Mouse (Mus musculus) hindbrain, embryonic 12.5 days (tissue): Measurements from ENCODE around the gene Bean1. TPM values are rescaled to one million over a fixed set of nuclear protein-coding genes. Genes with fewer than 3 reads are reported as not detected.

Experiments
- ATAC-seq: fragments of 200-750 bp; cut with Nextera tagmentation; 2 replicates; pipeline ENCODE4 v1.8.0; 2017; ENCODE audit warnings: moderate TSS enrichment; ENCODE audit not compliant: low FRiP score
- H3K27ac ChIP-seq: fragments of 300-500 bp; sonication (generic); 2 replicates; pipeline ENCODE4 v1.5.1; 2016; ENCODE audit warnings: mild to moderate bottlenecking
- H3K27me3 ChIP-seq: fragments of 300-500 bp; sonication (generic); 2 replicates; pipeline ENCODE4 v1.6.1; 2016; ENCODE audit warnings: mild to moderate bottlenecking
- H3K36me3 ChIP-seq: fragments of 300-500 bp; sonication (generic); 2 replicates; pipeline ENCODE4 v1.6.1; 2016; ENCODE audit warnings: mild to moderate bottlenecking
- H3K4me1 ChIP-seq: fragments of 300-500 bp; sonication (generic); 2 replicates; pipeline ENCODE4 v1.6.1; 2016
- H3K4me2 ChIP-seq: fragments of 300-500 bp; sonication (generic); replicated peaks from 2 replicates; pipeline ENCODE4 v1.6.1; 2016; ENCODE audit warnings: mild to moderate bottlenecking
- H3K4me3 ChIP-seq: fragments of 300-500 bp; sonication (generic); 2 replicates; pipeline ENCODE4 v1.5.1; 2016; ENCODE audit warnings: mild to moderate bottlenecking
- H3K9ac ChIP-seq: fragments of 300-500 bp; sonication (generic); 2 replicates; pipeline ENCODE4 v1.6.1; 2016; ENCODE audit warnings: mild to moderate bottlenecking, moderate library complexity
- H3K9me3 ChIP-seq: fragments of 300-500 bp; sonication (generic); replicated peaks from 2 replicates; pipeline ENCODE4 v1.6.1; 2016; ENCODE audit warnings: mild to moderate bottlenecking
- WGBS: fragments of 180-500 bp; shearing (Covaris S2); methylation state at CpG from one replicate; pipeline ENCODE4 v1.1.7; 2016; 5-methylcytosine and 5-hydroxymethylcytosine counted together
- polyA plus RNA-seq: library from polyadenylated mRNA; unstranded; fragments of >200 nt; fragmentation: Nextera tagmentation; extraction: Ambion mirVana; gene quantifications from 2 replicates; pipeline ENCODE4 v1.2.1, GENCODE M21; 2016

Bean1 gene
- 2.2 and 2.6 TPM in 2 replicates for polyA plus RNA-seq

DNA sequence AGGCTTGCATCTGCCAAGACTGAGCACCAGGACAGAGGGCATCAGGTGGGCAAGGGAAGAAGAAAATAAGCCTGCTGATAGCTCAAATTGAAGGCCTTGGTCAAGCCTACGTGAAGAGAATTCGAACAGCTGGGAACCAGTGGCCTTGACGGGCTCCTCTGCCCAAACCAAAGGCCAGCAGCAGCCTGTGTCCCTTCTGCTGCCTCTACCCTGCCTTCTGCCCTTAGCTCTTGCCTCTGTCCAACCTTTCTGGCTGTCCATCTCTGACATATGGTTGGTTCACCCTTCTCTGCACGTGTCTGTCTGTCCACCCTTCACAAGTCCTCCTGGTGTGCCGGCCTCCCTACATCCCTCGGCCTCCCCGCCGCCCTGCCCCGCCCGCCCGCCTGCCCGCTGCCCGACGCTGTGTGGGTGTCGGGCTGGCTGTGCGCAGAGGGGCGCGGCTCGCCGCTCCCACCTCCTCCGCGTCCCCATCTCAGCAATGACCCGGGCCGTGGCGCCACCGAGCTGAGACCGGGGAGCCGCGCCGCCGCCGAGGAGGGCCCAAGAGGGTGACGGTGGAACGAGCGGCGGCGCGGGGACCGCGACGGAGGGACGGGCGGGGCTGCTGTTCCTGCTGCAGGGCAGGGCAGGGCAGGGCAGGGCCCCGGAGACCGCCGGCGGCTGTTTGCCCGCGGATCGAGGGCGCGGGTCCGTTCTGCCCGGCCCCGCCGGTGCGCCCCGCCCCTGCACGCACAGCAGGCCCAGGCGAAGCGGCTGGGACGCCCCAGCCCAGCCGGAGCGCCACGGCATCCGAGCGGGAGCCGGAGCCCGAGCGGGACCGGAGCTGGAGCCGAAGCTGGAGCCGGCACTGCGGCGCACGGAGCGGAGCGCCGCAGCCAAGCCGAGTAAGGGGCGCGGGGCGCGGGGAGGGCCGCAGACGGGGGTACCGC lies at the start of gene Bean1:
Gene Bean1 (plus strand): TSS at position 325 of the 932 bp plus-strand sequence.
- peak within 1 kb of the TSS; percentile 70 for H3K4me3 ChIP-seq
- H3K9ac ChIP-seq: peak within 1 kb of the TSS; percentile 80
- WGBS: 2% methylated on average over 68 of the region's 87 CpGs
- peak; percentile 90 for ATAC-seq
- no peaks in the 10 kb centered on the region for H3K36me3 ChIP-seq
- peak within 1 kb of the TSS; percentile 56 for H3K27ac ChIP-seq
- H3K4me2 ChIP-seq: peak within 1 kb of the TSS; percentile 77
- peaks cover 38% of the 10 kb centered on the region for H3K27me3 ChIP-seq
- H3K4me1 ChIP-seq: peaks cover 10% of the 10 kb centered on the region; the same call in 1 of the 2 replicates
- no peaks in the 10 kb centered on the region for H3K9me3 ChIP-seq

DNA sequence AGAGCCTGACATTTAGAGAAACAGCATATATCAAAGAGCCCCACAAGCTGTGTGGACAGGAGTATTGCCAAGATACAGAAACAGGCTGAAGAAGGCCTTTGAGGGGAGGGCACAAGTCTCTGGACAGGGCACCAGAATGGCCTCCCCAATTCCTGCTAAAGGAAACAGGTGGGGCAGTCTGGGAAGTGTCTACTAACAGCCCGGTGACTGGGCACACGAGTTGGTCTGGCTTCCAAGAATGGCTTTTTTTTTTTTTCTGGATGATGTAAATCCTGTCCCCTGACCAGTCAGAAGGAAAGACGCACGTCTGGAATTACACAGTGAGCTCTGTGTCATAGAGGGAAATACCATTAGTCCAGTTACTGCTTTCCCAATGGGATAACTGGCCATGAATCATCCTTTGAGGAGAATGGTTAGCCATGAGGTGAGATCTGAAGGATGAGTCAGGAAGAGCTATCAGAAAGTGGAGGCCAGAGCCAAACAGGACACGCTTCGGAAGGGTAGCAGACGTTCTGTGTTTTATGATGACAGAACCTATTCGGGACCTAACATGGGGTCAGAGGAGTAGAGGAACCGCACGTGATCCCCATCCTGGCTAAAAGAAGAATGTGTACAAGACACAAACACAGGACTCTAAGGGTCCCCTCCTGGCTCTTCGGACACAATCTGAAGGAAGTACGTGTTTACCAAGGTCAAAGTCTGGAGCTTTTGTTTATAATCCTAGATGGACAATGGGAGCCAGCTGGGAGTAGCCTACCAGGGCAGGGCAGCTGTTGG lies 48.4 kb upstream of the Bean1 start:
- Histone ChIP-seq H3K4me3 (no peak overlapping the region), H3K9me3 (no peaks in the 10 kb centered on the region), H3K4me1 (no peaks in the 10 kb centered on the region), H3K27me3 (no peaks in the 10 kb centered on the region), H3K9ac (no peak overlapping the region), H3K4me2 (no peak overlapping the region), H3K27ac (no peak overlapping the region), H3K36me3 (no peaks in the 10 kb centered on the region)
- 88% methylated on average over 12 of the region's 12 CpGs for WGBS
- ATAC-seq: no peak

DNA sequence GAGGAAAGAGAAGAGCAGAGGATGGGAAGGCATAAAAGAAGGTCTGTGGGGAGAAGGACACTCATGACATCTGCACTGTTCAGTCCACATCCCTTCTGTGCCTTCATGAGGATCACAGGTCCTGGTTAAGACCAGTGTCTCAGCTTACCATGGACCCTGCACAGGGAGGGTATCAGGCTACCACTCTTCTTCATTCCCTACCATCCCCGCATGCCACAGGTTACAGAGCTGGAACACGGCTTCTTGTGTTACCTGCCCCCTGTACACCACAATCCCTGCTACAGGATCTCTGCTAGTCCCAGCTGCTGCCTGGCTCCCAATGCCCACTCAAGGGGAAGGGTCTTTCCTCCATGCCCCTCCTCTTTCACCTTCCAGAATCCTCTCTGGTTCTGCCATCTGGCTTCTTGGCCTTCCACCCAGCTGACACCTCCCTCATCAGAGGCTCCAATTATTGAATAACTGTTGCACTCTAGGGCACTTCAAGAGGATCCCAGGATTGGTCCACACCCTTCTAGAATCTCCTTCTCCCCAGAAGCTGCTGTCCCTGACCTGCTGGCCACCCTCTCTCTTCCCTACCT lies 47.1 kb upstream of the Bean1 start:
- Histone ChIP-seq H3K9me3 (no peaks in the 10 kb centered on the region), H3K9ac (no peak overlapping the region), H3K4me1 (no peaks in the 10 kb centered on the region), H3K4me2 (no peak overlapping the region), H3K27me3 (no peaks in the 10 kb centered on the region), H3K36me3 (no peaks in the 10 kb centered on the region), H3K27ac (no peak overlapping the region), H3K4me3 (no peak overlapping the region)
- no peak for ATAC-seq
- 85% methylated on average over 2 of the region's 2 CpGs for WGBS

DNA sequence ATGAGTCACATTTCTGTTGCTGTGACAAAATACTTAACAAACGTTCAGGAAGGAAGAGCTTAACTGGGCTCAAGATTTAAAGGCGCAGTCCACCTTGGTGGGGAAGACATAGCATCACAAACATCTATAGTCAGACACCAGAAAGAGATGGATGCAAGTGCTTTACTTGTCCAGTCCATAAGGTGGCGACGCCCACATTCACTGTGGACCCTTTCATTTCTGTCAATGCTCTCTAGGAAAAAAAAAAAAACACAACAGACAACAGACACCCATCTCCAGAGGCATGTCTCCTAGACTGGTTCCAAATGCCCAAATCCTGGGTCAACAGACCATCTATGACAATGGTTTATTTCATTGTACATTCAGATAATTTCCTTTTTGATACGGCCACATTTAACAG lies 45.7 kb upstream of the Bean1 start:
- Histone ChIP-seq H3K36me3 (no peaks in the 10 kb centered on the region), H3K9ac (no peak overlapping the region), H3K9me3 (no peaks in the 10 kb centered on the region), H3K27ac (no peak overlapping the region), H3K4me2 (no peak overlapping the region), H3K27me3 (no peaks in the 10 kb centered on the region), H3K4me3 (no peak overlapping the region), H3K4me1 (no peaks in the 10 kb centered on the region)
- 85% methylated on average over 5 of the region's 5 CpGs for WGBS
- ATAC-seq: no peak

DNA sequence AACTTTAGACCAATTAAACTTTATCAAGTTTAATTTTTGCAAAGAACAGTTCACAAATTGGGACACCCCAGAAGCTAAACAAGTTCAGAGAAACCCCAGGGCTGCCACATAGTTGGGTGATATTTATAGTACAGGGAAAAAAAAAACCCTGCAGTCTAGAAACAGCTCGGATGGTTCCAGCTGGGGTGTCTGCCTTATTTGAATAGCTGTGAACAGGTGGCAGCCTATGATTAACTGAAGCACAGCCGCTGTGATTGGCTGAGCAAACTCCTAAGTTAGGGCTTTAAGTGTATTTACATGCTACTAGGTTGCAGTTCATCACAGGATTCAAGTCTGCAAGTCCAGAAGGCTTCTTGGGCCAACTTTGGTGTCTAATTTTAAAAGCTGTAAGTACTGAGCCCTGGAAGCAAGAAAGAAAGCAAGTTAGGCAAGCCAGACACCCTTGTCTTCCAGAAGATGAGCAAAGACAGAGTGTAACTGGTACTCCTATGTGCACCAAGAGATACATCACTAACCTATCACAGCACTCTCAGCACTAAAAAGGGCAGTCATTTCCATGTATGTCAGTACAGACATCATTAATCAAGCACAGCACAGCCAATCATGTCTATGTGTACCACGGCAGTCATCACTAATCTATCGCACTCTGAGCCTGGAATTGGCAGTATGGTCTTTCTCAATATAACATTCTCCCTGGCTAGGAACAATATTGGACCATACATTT lies 42.9 kb upstream of the Bean1 start:
- no peaks in the 10 kb centered on the region for H3K36me3 ChIP-seq
- no peaks in the 10 kb centered on the region for H3K27me3 ChIP-seq
- H3K4me1 ChIP-seq: no peaks in the 10 kb centered on the region
- H3K9ac ChIP-seq: no peak overlapping the region
- H3K9me3 ChIP-seq: no peaks in the 10 kb centered on the region
- ATAC-seq: no peak
- 76% methylated on average over 4 of the region's 4 CpGs for WGBS
- no peak overlapping the region for H3K27ac ChIP-seq
- H3K4me2 ChIP-seq: no peak overlapping the region
- H3K4me3 ChIP-seq: no peak overlapping the region

DNA sequence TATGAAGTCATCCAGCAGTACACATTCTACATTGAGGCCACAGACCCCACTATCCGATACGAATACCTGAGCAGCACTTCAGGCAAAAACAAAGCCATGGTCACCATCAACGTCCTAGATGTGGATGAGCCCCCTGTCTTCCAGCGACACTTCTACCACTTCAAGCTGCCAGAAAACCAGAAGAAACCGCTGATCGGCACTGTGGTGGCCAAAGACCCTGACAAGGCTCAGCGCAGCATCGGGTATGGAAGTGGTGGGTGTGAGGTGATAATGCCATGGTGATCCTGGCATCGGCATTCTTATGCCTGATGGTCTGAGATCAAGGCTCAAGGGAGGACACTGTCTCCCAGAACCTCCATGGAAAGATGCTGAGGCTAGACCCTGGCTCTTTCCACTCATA lies 39.3 kb upstream of the Bean1 start:
- H3K4me1 ChIP-seq: no peaks in the 10 kb centered on the region
- H3K4me2 ChIP-seq: no peak overlapping the region
- no peak overlapping the region for H3K27ac ChIP-seq
- no peaks in the 10 kb centered on the region for H3K9me3 ChIP-seq
- H3K27me3 ChIP-seq: no peaks in the 10 kb centered on the region
- no peaks in the 10 kb centered on the region for H3K36me3 ChIP-seq
- no peak overlapping the region for H3K9ac ChIP-seq
- ATAC-seq: no peak
- H3K4me3 ChIP-seq: no peak overlapping the region
- 93% methylated on average over 9 of the region's 9 CpGs for WGBS

DNA sequence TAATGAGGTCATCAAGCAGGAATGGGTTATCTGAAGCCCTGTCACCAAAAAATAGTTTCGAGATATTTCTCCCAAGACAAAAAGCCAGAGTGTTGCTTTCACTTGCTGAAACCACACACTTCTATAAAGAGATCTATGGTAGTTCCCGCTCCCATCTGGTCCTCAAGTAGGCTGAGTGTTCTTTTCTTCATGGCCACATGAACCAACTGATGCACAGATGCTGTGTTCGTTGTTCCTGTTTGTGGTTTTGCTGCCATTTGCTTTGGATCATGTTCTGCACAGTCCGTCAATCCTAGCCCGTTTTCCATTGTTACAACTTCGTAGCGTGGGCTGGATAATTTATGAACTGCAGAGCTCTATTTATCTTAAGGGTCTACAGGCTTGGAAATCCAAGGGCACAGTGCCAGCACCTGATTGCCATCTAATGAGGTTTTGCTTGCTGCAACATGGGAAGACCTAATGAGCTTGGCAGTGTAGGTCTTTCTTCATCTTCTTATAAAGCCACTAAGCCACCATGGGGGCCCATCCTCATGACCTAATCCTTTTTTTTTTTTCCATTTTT lies 38.7 kb upstream of the Bean1 start:
- H3K4me3 ChIP-seq: no peak overlapping the region
- ATAC-seq: no peak
- H3K27me3 ChIP-seq: no peaks in the 10 kb centered on the region
- H3K9me3 ChIP-seq: no peaks in the 10 kb centered on the region
- WGBS: 87% methylated on average over 7 of the region's 7 CpGs
- H3K4me2 ChIP-seq: no peak overlapping the region
- no peak overlapping the region for H3K27ac ChIP-seq
- H3K4me1 ChIP-seq: no peaks in the 10 kb centered on the region
- H3K9ac ChIP-seq: no peak overlapping the region
- no peaks in the 10 kb centered on the region for H3K36me3 ChIP-seq

DNA sequence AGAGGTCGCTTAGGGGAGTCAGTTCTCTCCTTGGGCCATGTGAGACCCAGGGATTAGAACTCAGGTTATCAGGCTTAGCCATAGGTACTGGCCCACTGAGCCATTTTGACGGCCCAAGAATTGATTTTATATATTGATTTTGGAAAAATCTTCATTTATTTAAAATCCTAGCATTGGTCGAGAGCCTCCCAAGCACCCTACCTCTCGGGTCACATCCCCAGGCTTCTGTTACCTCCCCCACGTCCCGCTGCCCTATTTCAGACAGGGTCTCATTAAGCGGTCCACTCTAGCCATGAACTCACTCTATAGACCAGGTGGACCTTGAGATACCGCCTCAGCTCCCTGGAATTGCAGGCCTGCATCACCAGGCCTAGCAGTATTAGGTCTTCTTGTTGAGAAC lies 35.7 kb upstream of the Bean1 start:
- Histone ChIP-seq H3K4me1 (no peaks in the 10 kb centered on the region), H3K4me3 (no peak overlapping the region), H3K27ac (no peak overlapping the region), H3K9ac (no peak overlapping the region), H3K4me2 (no peak overlapping the region), H3K27me3 (no peaks in the 10 kb centered on the region), H3K36me3 (no peaks in the 10 kb centered on the region), H3K9me3 (no peaks in the 10 kb centered on the region)
- no peak for ATAC-seq
- 91% methylated on average over 8 of the region's 8 CpGs for WGBS

DNA sequence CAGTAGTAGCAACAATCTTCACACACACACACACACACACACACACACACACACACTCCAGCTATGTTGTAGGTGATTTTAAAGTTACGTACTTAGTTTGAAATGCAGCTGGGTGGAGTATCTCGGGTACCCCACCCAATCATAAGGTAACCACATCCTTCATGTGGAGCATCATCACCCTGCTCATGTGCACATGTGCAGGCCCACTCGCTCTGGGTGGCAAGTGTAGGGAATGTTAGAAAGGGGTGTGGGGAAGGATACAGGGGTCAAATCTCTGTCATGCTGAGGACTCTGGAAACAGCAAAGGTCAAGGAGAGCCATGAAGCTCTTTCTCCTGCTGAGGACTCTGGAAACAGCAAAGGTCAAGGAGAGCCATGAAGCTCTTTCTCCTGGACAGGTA lies 34.0 kb upstream of the Bean1 start:
- Histone ChIP-seq H3K9ac (no peak overlapping the region), H3K36me3 (no peaks in the 10 kb centered on the region), H3K4me1 (no peaks in the 10 kb centered on the region), H3K27ac (no peak overlapping the region), H3K4me2 (no peak overlapping the region), H3K9me3 (no peaks in the 10 kb centered on the region), H3K27me3 (no peaks in the 10 kb centered on the region), H3K4me3 (no peak overlapping the region)
- ATAC-seq: no peak
- 88% methylated on average over 3 of the region's 3 CpGs for WGBS

DNA sequence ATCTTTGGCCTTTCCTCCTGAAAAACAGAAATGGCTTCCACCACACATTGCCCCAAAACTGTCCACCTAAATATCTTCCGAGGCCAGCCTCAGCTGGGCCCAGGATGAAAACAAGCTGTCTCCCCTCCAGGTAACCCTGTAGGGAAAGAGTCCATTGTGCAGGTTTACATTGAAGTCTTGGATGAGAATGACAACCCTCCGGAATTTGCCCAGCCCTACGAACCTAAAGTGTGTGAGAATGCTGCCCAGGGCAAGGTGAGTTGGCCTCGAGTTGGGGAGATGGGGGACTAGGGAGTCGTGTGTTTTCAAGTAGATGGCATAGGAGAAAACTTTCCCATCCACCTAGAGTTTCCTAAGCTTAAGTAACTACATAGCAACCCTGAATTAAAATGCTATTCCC lies 32.6 kb upstream of the Bean1 start:
- 89% methylated on average over 5 of the region's 5 CpGs for WGBS
- Histone ChIP-seq H3K9ac (no peak overlapping the region), H3K27ac (no peak overlapping the region), H3K4me2 (no peak overlapping the region), H3K9me3 (no peaks in the 10 kb centered on the region), H3K36me3 (no peaks in the 10 kb centered on the region), H3K27me3 (no peaks in the 10 kb centered on the region), H3K4me1 (no peaks in the 10 kb centered on the region), H3K4me3 (no peak overlapping the region)
- no peak for ATAC-seq

DNA sequence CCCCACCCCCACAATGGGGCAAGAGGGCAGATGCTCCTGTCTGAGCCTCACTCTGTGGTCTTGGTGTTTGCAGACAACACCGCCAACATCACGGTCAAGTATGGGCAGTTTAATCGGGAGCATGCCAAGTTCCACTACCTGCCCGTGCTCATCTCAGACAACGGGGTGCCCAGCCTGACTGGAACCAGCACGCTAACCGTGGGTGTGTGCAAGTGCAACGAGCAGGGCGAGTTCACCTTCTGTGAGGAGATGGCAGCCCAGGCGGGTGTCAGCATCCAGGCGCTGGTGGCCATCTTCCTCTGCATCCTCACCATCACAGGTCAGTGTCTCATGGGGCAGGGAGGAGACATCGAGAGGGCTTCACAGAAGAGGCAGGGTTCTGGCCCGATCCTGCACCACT lies 29.6 kb upstream of the Bean1 start:
- Histone ChIP-seq H3K4me3 (no peak overlapping the region), H3K27ac (no peak overlapping the region), H3K9me3 (no peaks in the 10 kb centered on the region), H3K9ac (no peak overlapping the region), H3K27me3 (no peaks in the 10 kb centered on the region), H3K4me2 (no peak overlapping the region), H3K4me1 (no peaks in the 10 kb centered on the region), H3K36me3 (no peaks in the 10 kb centered on the region)
- ATAC-seq: no peak
- 91% methylated on average over 13 of the region's 13 CpGs for WGBS

DNA sequence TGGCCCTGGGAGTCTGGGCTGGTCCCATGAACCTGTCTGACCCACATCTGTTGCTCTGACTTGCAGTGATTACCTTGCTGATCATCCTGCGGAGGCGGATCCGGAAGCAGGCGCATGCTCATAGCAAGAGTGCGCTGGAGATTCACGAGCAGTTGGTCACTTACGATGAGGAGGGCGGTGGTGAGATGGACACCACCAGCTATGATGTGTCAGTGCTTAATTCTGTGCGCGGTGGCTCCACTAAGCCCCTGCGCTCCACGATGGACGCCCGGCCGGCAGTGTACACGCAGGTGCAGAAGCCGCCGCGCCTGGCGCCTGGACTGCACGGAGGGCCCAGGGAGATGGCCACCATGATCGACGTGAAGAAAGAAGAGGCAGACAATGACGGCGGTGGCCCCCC lies 27.8 kb upstream of the Bean1 start:
- ATAC-seq: no peak
- H3K4me1 ChIP-seq: no peaks in the 10 kb centered on the region
- H3K9me3 ChIP-seq: no peaks in the 10 kb centered on the region
- H3K27ac ChIP-seq: no peak overlapping the region
- WGBS: 87% methylated on average over 25 of the region's 25 CpGs
- no peak overlapping the region for H3K9ac ChIP-seq
- no peaks in the 10 kb centered on the region for H3K36me3 ChIP-seq
- H3K4me3 ChIP-seq: no peak overlapping the region
- no peak overlapping the region for H3K4me2 ChIP-seq
- no peaks in the 10 kb centered on the region for H3K27me3 ChIP-seq
